Comparison of ENCODE assay signal across 22 mouse cellular contexts in genomic region chr2:4226941-4227558, GRCm38 (mm10).
DNase-seq lines count a peak whose midpoint lies in the region; ATAC-seq and TF ChIP-seq lines count a peak whose summit lies in the region.
"Had no signal": no experiment of that assay in that cellular context is flagged by ENCODE, and none has a peak within 500 bp of the region (broad histone marks: within the 10 kb centered on the region; RNA-seq: fewer than 3 reads in every experiment).

No protein-coding gene starts in this region.

- intact Hi-C loops in heart, postnatal 14 days (cut with DNase I), result no loop called here
- intact Hi-C loops in left cerebral cortex, postnatal 36 days (cut with DNase I), result loop anchor here (5.0 to 10.0 kb wide), 2 partner anchors 65 to 412 kb away; no protein-coding TSS in a partner anchor

- H3K9ac ChIP-seq in heart, embryonic 13.5 days, result no peak overlapping the region
- H3K9ac ChIP-seq in intestine, embryonic 15.5 days, result no peak overlapping the region
- H3K9ac ChIP-seq: embryonic facial prominence, embryonic 12.5 days; forebrain, embryonic 13.5 days; limb, embryonic 13.5 days; liver, embryonic 15.5 days had no signal

- no peak for ATAC-seq in heart, embryonic 13.5 days (ENCODE audit: extremely low read depth, insufficient number of reproducible peaks, low FRiP score, low TSS enrichment)
- peak; percentile 65 for ATAC-seq in intestine, embryonic 15.5 days
- ATAC-seq: activated CD4-positive, CD25-positive, alpha-beta regulatory T cell, adult 4 months; forebrain, embryonic 13.5 days; hindbrain, embryonic 16.5 days had no signal

- no peak for TF ChIP-seq CTCF in kidney, adult 2 months (conservative IDR thresholded peaks at IDR 0.05; ENCODE audit: insufficient read depth, insufficient read length, low read depth, low read length)

- H3K36me3 ChIP-seq in heart, embryonic 13.5 days, result no peaks in the 10 kb centered on the region
- no peaks in the 10 kb centered on the region for H3K36me3 ChIP-seq in kidney, adult 2 months (ENCODE audit: control insufficient read depth, insufficient read depth, low read length)
- H3K36me3 ChIP-seq in intestine, embryonic 15.5 days, result no peaks in the 10 kb centered on the region
- H3K36me3 ChIP-seq: embryonic facial prominence, embryonic 12.5 days; G1E; limb, embryonic 13.5 days; liver, embryonic 15.5 days; midbrain, embryonic 10.5 days had no signal

- WGBS in heart, embryonic 13.5 days, result 49% methylated on average over 7 of the region's 7 CpGs
- 51% methylated on average over 7 of the region's 7 CpGs for WGBS in kidney, adult 2 months
- 68% methylated on average over 7 of the region's 7 CpGs for WGBS in intestine, embryonic 15.5 days

- peaks cover 49% of the 10 kb centered on the region for H3K4me1 ChIP-seq in heart, embryonic 13.5 days
- no peaks in the 10 kb centered on the region for H3K4me1 ChIP-seq in kidney, adult 2 months (ENCODE audit: control insufficient read depth, insufficient read depth, low read length)
- peaks cover 8% of the 10 kb centered on the region; the same call in 1 of the 2 replicates for H3K4me1 ChIP-seq in intestine, embryonic 15.5 days (replicated peaks)
- H3K4me1 ChIP-seq: liver, embryonic 15.5 days had no signal

- peak overlapping the region; percentile 60 for H3K27ac ChIP-seq in heart, embryonic 13.5 days (replicated peaks)
- H3K27ac ChIP-seq in kidney, adult 2 months (ENCODE audit: insufficient read depth, low read depth, low read length), result no peak overlapping the region
- H3K27ac ChIP-seq in intestine, embryonic 15.5 days, result no peak overlapping the region
- H3K27ac ChIP-seq: embryonic facial prominence, embryonic 12.5 days; forebrain, embryonic 13.5 days; limb, embryonic 13.5 days; liver, embryonic 15.5 days; macrophage; midbrain, embryonic 10.5 days; stomach, postnatal 0 days had no signal

- H3K4me2 ChIP-seq in heart, embryonic 13.5 days, result no peak overlapping the region
- H3K4me2 ChIP-seq in intestine, embryonic 15.5 days (replicated peaks), result no peak overlapping the region
- H3K4me2 ChIP-seq: embryonic facial prominence, embryonic 12.5 days; forebrain, embryonic 13.5 days; limb, embryonic 13.5 days; liver, embryonic 15.5 days had no signal

- no peaks in the 10 kb centered on the region for H3K27me3 ChIP-seq in heart, embryonic 13.5 days (replicated peaks)
- no peaks in the 10 kb centered on the region for H3K27me3 ChIP-seq in kidney, adult 2 months (replicated peaks; ENCODE audit: control insufficient read depth, insufficient read depth, low read length)
- no peaks in the 10 kb centered on the region for H3K27me3 ChIP-seq in intestine, embryonic 15.5 days (replicated peaks)
- H3K27me3 ChIP-seq: embryonic facial prominence, embryonic 12.5 days; forebrain, embryonic 13.5 days; limb, embryonic 13.5 days; liver, embryonic 15.5 days had no signal

- no peak overlapping the region for H3K4me3 ChIP-seq in heart, embryonic 13.5 days
- no peak overlapping the region for H3K4me3 ChIP-seq in kidney, adult 2 months (ENCODE audit: insufficient read depth, low read depth, low read length)
- no peak overlapping the region for H3K4me3 ChIP-seq in intestine, embryonic 15.5 days (replicated peaks)
- H3K4me3 ChIP-seq: embryonic facial prominence, embryonic 12.5 days; erythroblast, embryonic 14.5 days; forebrain, embryonic 13.5 days; limb, embryonic 13.5 days; liver, embryonic 15.5 days; midbrain, embryonic 10.5 days had no signal

- DNase-seq in heart, postnatal 14 days, result no peak
- peak; percentile 49 for DNase-seq in kidney, postnatal 10 days
- DNase-seq in kidney, adult 2 months, result no peak
- DNase-seq in left cerebral cortex, postnatal 36 days (ENCODE audit: low spot score in 2 of 2), result peak; percentile 16 to 26
- no peak for DNase-seq in left cerebral cortex, adult 18-20 months (ENCODE audit: low spot score in 2 of 2)
- no peak for DNase-seq in adrenal gland, postnatal 4 days (ENCODE audit: low spot score in 2 of 2)
- DNase-seq: cerebellum, adult 11 months; right cerebral cortex, postnatal 14 days; thymus, postnatal 14 days had no signal

- 0 out of 2 replicates have a peak, but pooled peaks cover 3% of the 10 kb centered on the region for H3K9me3 ChIP-seq in heart, embryonic 13.5 days
- H3K9me3 ChIP-seq in intestine, embryonic 15.5 days, result no peaks in the 10 kb centered on the region
- H3K9me3 ChIP-seq: embryonic facial prominence, embryonic 12.5 days; forebrain, embryonic 13.5 days; G1E; liver, embryonic 15.5 days; midbrain, embryonic 10.5 days had no signal

- no peak for TF ChIP-seq POLR2A in kidney, adult 2 months (IDR thresholded peaks at IDR 0.05; ENCODE audit: low read depth, low read length)

Comparison
In these comparisons a context has a peak if more than half of its experiments do, and no peak if none do; other contexts are left out.
1. DNase-seq: peak in kidney, postnatal 10 days (single experiment) and left cerebral cortex, postnatal 36 days (2 of 2); none in heart, postnatal 14 days (0 of 2), kidney, adult 2 months (single experiment), left cerebral cortex, adult 18-20 months (0 of 2) and adrenal gland, postnatal 4 days (0 of 2).